Mouse (Mus musculus) limb, embryonic 14.5 days (tissue): ENCODE measurements around the gene Cop1. TPM values are rescaled to one million over a fixed set of nuclear protein-coding genes. Genes with fewer than 3 reads are reported as not detected.

Source experiments
- ATAC-seq: fragments of 200-750 bp; cut with Nextera tagmentation; 2 replicates; pipeline ENCODE4 v1.8.0; 2017; ENCODE audit warnings: low read depth, moderate number of reproducible peaks, moderate TSS enrichment; ENCODE audit not compliant: low FRiP score
- DNase-seq: peaks from one replicate; pipeline ENCODE4 v3.0.0-alpha.2; 2015; ENCODE audit warnings: low spot score
- H3K27ac ChIP-seq: fragments of 300-500 bp; sonication (generic); replicated peaks from 2 replicates; pipeline ENCODE4 v1.5.1; 2014; ENCODE audit warnings: low read depth, mild to moderate bottlenecking, low read length, moderate library complexity, mixed read lengths
- H3K27me3 ChIP-seq: fragments of 300-500 bp; sonication (generic); 2 replicates; pipeline ENCODE4 v1.6.1; 2014; ENCODE audit warnings: low read length, mixed read lengths; ENCODE audit not compliant: control insufficient read depth, insufficient read depth
- H3K36me3 ChIP-seq: fragments of 300-500 bp; sonication (generic); 2 replicates; pipeline ENCODE4 v1.6.1; 2014; ENCODE audit warnings: mild to moderate bottlenecking, low read length, moderate library complexity, mixed read lengths; ENCODE audit not compliant: control insufficient read depth, insufficient read depth
- H3K4me1 ChIP-seq: fragments of 300-500 bp; sonication (generic); 2 replicates; pipeline ENCODE4 v1.6.1; 2014; ENCODE audit warnings: antibody characterized with exemption, low read length, mixed read lengths; ENCODE audit not compliant: control insufficient read depth, insufficient read depth
- H3K4me2 ChIP-seq: fragments of 300-500 bp; sonication (generic); replicated peaks from 2 replicates; pipeline ENCODE4 v1.6.1; 2014; ENCODE audit warnings: low read depth, mild to moderate bottlenecking, low read length, moderate library complexity; ENCODE audit not compliant: severe bottlenecking
- H3K4me3 ChIP-seq: fragments of 300-500 bp; sonication (generic); replicated peaks from 2 replicates; pipeline ENCODE4 v1.5.1; 2014; ENCODE audit warnings: low read length
- H3K9ac ChIP-seq: fragments of 300-500 bp; sonication (generic); 2 replicates; pipeline ENCODE4 v1.6.1; 2014; ENCODE audit warnings: mild to moderate bottlenecking, low read depth, low read length, moderate library complexity; ENCODE audit not compliant: severe bottlenecking
- H3K9me3 ChIP-seq: fragments of 300-500 bp; sonication (generic); 2 replicates; pipeline ENCODE4 v1.6.1; 2016; ENCODE audit warnings: low read length; ENCODE audit not compliant: control insufficient read depth
- POLR2A ChIP-seq: fragments of 200-500 bp; IDR thresholded peaks from 2 replicates; pipeline ENCODE4 v1.8.0; 2012; ENCODE audit warnings: inconsistent platforms, mild to moderate bottlenecking, moderate library complexity, borderline replicate concordance; ENCODE audit not compliant: insufficient read depth, insufficient read length; ENCODE audit errors: extremely low read depth
- WGBS: fragments of 180-500 bp; shearing (Covaris S2); extraction: QIAGEN DNeasy Blood & Tissue Kit; methylation state at CpG from one replicate; pipeline ENCODE4 v1.1.7; 2014; 5-methylcytosine and 5-hydroxymethylcytosine counted together
- polyA plus RNA-seq, 2 experiments: library from polyadenylated mRNA; depleted of rRNA in 1 of 2; stranded (reverse) in 1 of 2; unstranded in 1 of 2; fragments of >200 nt; fragmentation: Nextera tagmentation in 1 of 2; extraction: Ambion mirVana in 1 of 2; gene quantifications; 2 replicates each; pipeline versions ENCODE4 v1.2.1 to v1.2.3; 2012 to 2014

Cop1 gene
- polyA plus RNA-seq, 2 experiments, result 112 to 115 TPM

DNA sequence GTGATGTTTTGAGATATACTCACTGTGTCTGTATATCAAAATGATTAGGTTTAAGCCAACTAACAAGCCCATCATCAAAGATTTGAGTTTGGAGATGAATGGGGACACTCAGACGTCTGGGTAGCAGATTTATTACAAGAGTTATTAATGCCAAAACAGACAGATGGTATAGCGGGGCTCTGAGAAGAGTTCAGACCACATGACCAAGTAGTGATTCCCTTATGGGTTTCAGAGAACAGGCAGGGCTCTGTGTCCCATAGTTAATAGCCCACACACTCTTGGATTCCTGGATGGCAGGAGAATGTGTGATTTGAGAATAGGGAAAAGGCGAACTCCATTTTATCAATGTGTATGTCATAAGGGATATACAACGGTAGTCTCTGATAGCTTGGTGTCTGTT, 98.9 kb downstream of the Cop1 start:
- DNase-seq, result no peak
- no peaks in the 10 kb centered on the region for H3K9me3 ChIP-seq
- no peak overlapping the region for H3K27ac ChIP-seq
- WGBS, result 81% methylated on average over 4 of the region's 4 CpGs
- no peaks in the 10 kb centered on the region for H3K4me1 ChIP-seq
- no peak overlapping the region for H3K4me2 ChIP-seq
- H3K9ac ChIP-seq, result no peak overlapping the region
- TF ChIP-seq POLR2A, result no peak
- no peak overlapping the region for H3K4me3 ChIP-seq
- peaks cover 41% of the 10 kb centered on the region for H3K36me3 ChIP-seq
- no peaks in the 10 kb centered on the region for H3K27me3 ChIP-seq
- ATAC-seq, result no peak

DNA sequence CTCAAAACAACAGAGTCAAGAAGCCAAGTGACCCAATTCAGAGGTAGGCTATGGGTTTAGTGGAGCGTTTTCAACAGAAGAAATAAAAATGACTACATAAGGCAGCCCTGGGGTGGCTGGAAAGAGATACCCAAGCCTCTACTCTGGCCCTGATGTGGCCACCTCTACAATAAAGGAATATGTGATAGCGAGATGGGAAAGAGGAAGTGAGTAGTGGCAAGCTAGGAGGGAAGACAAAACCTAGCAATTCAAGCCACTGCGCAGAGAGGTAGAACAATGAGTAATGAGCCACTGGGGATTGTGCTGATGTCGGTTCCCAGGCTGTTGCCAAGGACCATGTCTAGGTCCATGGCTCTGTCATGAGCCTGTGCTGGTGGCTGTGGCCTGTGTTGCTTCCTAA, 102.0 kb downstream of the Cop1 start:
- Histone ChIP-seq H3K27me3 (no peaks in the 10 kb centered on the region), H3K4me2 (no peak overlapping the region), H3K9me3 (no peaks in the 10 kb centered on the region), H3K27ac (no peak overlapping the region), H3K36me3 (peaks cover 41% of the 10 kb centered on the region), H3K4me3 (no peak overlapping the region), H3K9ac (no peak overlapping the region), H3K4me1 (no peaks in the 10 kb centered on the region)
- ATAC-seq, result no peak
- WGBS, result 91% methylated on average over 4 of the region's 4 CpGs
- TF ChIP-seq POLR2A, result no peak
- DNase-seq, result no peak

DNA sequence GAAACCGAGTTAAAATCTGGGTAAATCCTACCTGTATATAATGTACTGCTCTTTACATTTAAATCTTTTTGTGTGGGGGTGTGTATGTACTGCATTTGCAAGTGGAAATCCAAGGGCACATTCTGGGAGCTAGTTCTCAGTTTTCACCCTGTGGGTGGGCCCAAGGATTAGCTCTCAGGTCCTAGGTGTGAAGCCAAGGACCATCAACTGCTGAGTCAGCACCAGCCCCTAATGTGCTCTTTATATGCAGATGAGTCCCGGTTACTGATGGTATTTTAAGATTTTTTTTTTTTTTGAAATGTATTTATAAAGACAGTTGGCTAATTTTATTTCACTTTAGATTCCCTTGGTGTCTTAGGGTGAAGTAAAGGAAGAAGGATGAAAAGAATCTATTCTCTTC, 110.2 kb downstream of the Cop1 start:
- Histone ChIP-seq H3K4me3 (no peak overlapping the region), H3K27ac (no peak overlapping the region), H3K9ac (no peak overlapping the region), H3K9me3 (no peaks in the 10 kb centered on the region), H3K27me3 (no peaks in the 10 kb centered on the region), H3K4me1 (no peaks in the 10 kb centered on the region), H3K4me2 (no peak overlapping the region), H3K36me3 (peaks cover 44% of the 10 kb centered on the region)
- ATAC-seq, result no peak
- no peak for DNase-seq
- WGBS, result 61% methylated on average over 2 of the region's 2 CpGs
- no peak for TF ChIP-seq POLR2A

DNA sequence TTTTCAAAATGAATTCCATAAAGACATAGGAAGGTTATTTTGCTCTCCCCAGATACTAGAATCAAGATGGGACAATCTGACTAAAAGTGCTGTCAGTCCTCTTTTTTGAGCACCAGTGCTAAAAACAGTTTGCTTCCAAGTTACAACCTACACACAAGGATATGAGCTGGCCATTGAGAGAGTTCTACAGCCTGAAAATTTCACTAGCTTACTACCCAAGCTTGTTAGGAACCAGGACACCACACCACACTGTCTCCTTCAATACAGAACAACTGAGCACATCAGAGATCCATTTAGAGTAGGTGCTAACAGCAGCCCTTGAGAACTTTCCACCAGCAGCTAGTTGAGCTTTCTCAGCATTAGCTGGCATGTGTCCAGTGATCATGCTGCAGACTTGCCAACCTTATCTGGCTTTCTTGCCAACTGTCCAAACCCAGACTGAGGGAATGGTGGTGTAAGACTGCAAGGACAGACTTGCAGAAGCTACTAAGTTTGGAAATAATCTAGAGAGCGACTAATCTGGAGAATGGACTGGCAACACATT, 123.0 kb downstream of the Cop1 start:
- Histone ChIP-seq H3K36me3 (peaks cover 10% of the 10 kb centered on the region), H3K27me3 (no peaks in the 10 kb centered on the region), H3K9me3 (no peaks in the 10 kb centered on the region), H3K4me3 (no peak overlapping the region), H3K27ac (no peak overlapping the region), H3K4me1 (no peaks in the 10 kb centered on the region), H3K4me2 (no peak overlapping the region), H3K9ac (no peak overlapping the region)
- no peak for TF ChIP-seq POLR2A
- ATAC-seq (no peak), DNase-seq (no peak)
- 92% methylated on average over 1 of the region's 1 CpGs for WGBS

DNA sequence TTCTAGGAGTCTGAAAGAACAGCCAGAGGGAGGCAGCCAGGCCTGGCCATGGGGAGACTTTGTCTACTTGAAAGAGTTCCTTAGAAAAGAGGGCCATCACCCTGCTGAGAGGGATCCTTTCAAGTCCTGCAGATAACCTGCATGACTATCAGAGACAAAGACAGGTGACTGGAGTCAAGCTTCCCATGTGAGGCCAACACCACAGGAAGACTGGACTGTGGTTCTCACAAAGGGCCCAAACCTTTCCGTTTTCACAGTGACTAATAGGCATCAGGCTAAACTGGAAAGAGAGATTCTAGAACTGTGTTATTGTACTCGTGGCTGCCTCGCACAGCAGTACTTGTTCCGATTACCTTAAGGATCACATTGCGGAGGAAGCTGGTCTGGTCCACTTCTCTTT, 126.6 kb downstream of the Cop1 start:
- Histone ChIP-seq H3K4me1 (no peaks in the 10 kb centered on the region), H3K9ac (no peak overlapping the region), H3K4me3 (no peak overlapping the region), H3K4me2 (no peak overlapping the region), H3K36me3 (no peaks in the 10 kb centered on the region), H3K27ac (no peak overlapping the region), H3K27me3 (no peaks in the 10 kb centered on the region), H3K9me3 (no peaks in the 10 kb centered on the region)
- no peak for ATAC-seq
- no peak for TF ChIP-seq POLR2A
- no peak for DNase-seq
- 86% methylated on average over 5 of the region's 5 CpGs for WGBS

DNA sequence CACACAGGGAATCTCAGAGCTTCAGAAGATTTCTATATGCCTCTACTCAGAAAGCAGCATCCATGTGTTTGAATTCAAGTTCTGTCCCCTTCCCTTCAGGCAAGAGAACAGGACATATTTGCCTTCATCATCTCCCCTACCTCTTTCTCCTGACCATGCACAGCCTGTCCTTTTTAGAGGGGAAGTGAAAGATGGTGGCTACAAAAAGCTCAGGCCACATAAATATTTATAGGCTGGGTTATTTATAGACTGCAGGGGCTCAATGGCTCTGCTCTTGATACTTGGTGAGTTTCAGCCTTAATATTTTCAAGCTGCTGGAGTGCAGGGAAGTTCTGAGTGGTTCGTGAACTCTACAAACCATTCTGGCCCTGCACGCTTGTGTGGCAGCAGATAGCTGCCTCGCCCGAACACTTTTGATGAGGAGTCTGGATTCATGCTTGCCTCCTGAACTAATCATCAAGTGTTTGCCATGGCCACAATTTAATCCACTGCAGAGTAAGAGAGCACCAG, 139.8 kb downstream of the Cop1 start:
- no peak for TF ChIP-seq POLR2A
- Histone ChIP-seq H3K27me3 (no peaks in the 10 kb centered on the region), H3K4me3 (no peak overlapping the region), H3K9ac (no peak overlapping the region), H3K4me2 (no peak overlapping the region), H3K27ac (no peak overlapping the region), H3K9me3 (no peaks in the 10 kb centered on the region), H3K4me1 (0 out of 2 replicates have a peak, but pooled peaks cover 6% of the 10 kb centered on the region), H3K36me3 (no peaks in the 10 kb centered on the region)
- 48% methylated on average over 4 of the region's 4 CpGs for WGBS
- no peak for DNase-seq
- no peak for ATAC-seq
